Mouse (Mus musculus): ENCODE data around the gene Unc93b1. TPM values are rescaled to one million over a fixed set of nuclear protein-coding genes. Genes with fewer than 3 reads are reported as not detected.

Gene Unc93b1
- total and polyA plus RNA-seq, 2 experiments from 2014 or later: 11.9 to 18.1 TPM

GRCm38 (mm10) chr19:3995505-3995904 is 60.5 kb downstream of the Unc93b1 start:
- DNase-seq (ENCODE audit: low spot score): no peak
- H3K4me3 ChIP-seq (ENCODE audit: low read depth, low read length): no peak overlapping the region
- no peaks in the 10 kb centered on the region for H3K9me3 ChIP-seq (replicated peaks; ENCODE audit: control insufficient read depth, low read length)
- no peak for TF ChIP-seq CTCF (IDR thresholded peaks at IDR 0.05; ENCODE audit: low read depth)
- TF ChIP-seq EP300 (IDR thresholded peaks at IDR 0.05; ENCODE audit: low read depth): no peak
- H3K9ac ChIP-seq (replicated peaks; ENCODE audit: low read depth, low read length): no peak overlapping the region
- ATAC-seq (ENCODE audit: insufficient read depth, low read depth): no peak
- H3K36me3 ChIP-seq (replicated peaks; ENCODE audit: control insufficient read depth, insufficient read depth, low read length): no peaks in the 10 kb centered on the region
- H3K4me1 ChIP-seq (ENCODE audit: control insufficient read depth, insufficient read depth): 0 out of 2 replicates have a peak, but pooled peaks cover 4% of the 10 kb centered on the region
- H3K27ac ChIP-seq (ENCODE audit: low read depth): no peak overlapping the region
- 95% methylated on average over 3 of the region's 3 CpGs for WGBS
- no peak overlapping the region for H3K4me2 ChIP-seq (ENCODE audit: low read depth, low read length)
- no peaks in the 10 kb centered on the region for H3K27me3 ChIP-seq (ENCODE audit: control insufficient read depth, insufficient read depth, low read length)

DNA sequence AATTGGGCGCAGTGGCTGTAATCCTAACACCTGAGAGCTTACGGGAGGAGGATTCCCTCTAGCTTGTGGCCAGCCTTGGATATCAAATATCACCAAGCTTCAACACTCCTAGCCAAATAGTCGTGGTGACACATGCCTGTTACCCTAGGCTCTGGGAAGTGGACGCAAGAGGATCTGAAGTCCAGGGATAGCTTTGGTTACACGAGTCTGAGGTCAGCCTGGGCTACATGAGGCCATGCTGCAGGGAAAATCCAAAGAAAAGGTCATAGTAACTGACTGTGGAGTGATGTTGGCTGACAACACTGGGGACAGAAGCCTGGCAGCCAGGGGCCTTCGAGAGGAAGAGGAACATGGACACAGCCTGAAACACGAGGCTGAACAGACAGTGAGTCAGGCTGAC is 61.1 kb downstream of the Unc93b1 start:
- no peak for DNase-seq (ENCODE audit: low spot score)
- no peak overlapping the region for H3K4me3 ChIP-seq (ENCODE audit: low read depth, low read length)
- no peak for TF ChIP-seq EP300 (IDR thresholded peaks at IDR 0.05; ENCODE audit: low read depth)
- no peak for TF ChIP-seq CTCF (IDR thresholded peaks at IDR 0.05; ENCODE audit: low read depth)
- no peaks in the 10 kb centered on the region for H3K27me3 ChIP-seq (ENCODE audit: control insufficient read depth, insufficient read depth, low read length)
- ATAC-seq (ENCODE audit: insufficient read depth, low read depth): no peak
- no peak overlapping the region for H3K9ac ChIP-seq (replicated peaks; ENCODE audit: low read depth, low read length)
- H3K9me3 ChIP-seq (replicated peaks; ENCODE audit: control insufficient read depth, low read length): no peaks in the 10 kb centered on the region
- H3K4me2 ChIP-seq (ENCODE audit: low read depth, low read length): no peak overlapping the region
- WGBS: 61% methylated on average over 7 of the region's 7 CpGs
- no peak overlapping the region for H3K27ac ChIP-seq (ENCODE audit: low read depth)
- H3K4me1 ChIP-seq (ENCODE audit: control insufficient read depth, insufficient read depth): peaks cover 7% of the 10 kb centered on the region; the same call in 1 of the 2 replicates
- H3K36me3 ChIP-seq (replicated peaks; ENCODE audit: control insufficient read depth, insufficient read depth, low read length): no peaks in the 10 kb centered on the region

DNA sequence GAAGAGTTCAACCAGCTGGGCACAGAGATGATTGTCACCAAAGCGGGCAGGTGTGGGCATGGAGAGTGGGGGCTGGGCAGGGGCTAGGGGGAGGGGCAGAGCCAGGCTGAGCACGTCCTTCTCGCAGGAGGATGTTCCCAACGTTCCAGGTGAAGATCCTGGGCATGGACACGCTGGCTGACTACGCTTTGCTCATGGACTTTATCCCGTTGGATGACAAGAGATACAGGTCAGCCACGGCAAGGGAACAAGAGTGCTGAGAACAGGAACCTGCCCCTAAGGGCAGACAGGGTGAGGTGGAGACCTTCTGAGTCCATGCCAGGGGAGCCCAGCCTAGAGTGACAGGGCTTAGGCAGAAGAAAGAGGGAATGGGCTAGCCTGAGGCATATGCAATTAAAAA is 61.8 kb downstream of the Unc93b1 start:
- H3K9me3 ChIP-seq (replicated peaks; ENCODE audit: control insufficient read depth, low read length): no peaks in the 10 kb centered on the region
- no peaks in the 10 kb centered on the region for H3K36me3 ChIP-seq (replicated peaks; ENCODE audit: control insufficient read depth, insufficient read depth, low read length)
- 77% methylated on average over 8 of the region's 8 CpGs for WGBS
- H3K4me2 ChIP-seq (ENCODE audit: low read depth, low read length): no peak overlapping the region
- no peak overlapping the region for H3K9ac ChIP-seq (replicated peaks; ENCODE audit: low read depth, low read length)
- H3K4me3 ChIP-seq (ENCODE audit: low read depth, low read length): no peak overlapping the region
- DNase-seq (ENCODE audit: low spot score) (no peak), ATAC-seq (ENCODE audit: insufficient read depth, low read depth) (no peak)
- no peaks in the 10 kb centered on the region for H3K27me3 ChIP-seq (ENCODE audit: control insufficient read depth, insufficient read depth, low read length)
- TF ChIP-seq EP300 (IDR thresholded peaks at IDR 0.05; ENCODE audit: low read depth): no peak
- no peak for TF ChIP-seq CTCF (IDR thresholded peaks at IDR 0.05; ENCODE audit: low read depth)
- no peak overlapping the region for H3K27ac ChIP-seq (ENCODE audit: low read depth)
- H3K4me1 ChIP-seq (ENCODE audit: control insufficient read depth, insufficient read depth): peaks cover 14% of the 10 kb centered on the region; the same call in 1 of the 2 replicates

- H3K27ac ChIP-seq (ENCODE audit: low read depth): no peak overlapping the region
- no peaks in the 10 kb centered on the region for H3K9me3 ChIP-seq (replicated peaks; ENCODE audit: control insufficient read depth, low read length)
- no peaks in the 10 kb centered on the region for H3K36me3 ChIP-seq (replicated peaks; ENCODE audit: control insufficient read depth, insufficient read depth, low read length)
- DNase-seq (ENCODE audit: low spot score): no peak
- peaks cover 18% of the 10 kb centered on the region; the same call in 1 of the 2 replicates for H3K4me1 ChIP-seq (ENCODE audit: control insufficient read depth, insufficient read depth)
- H3K4me2 ChIP-seq (ENCODE audit: low read depth, low read length): no peak overlapping the region
- no peak overlapping the region for H3K4me3 ChIP-seq (ENCODE audit: low read depth, low read length)
- ATAC-seq (ENCODE audit: insufficient read depth, low read depth): no peak
- H3K9ac ChIP-seq (replicated peaks; ENCODE audit: low read depth, low read length): no peak overlapping the region
- no peaks in the 10 kb centered on the region for H3K27me3 ChIP-seq (ENCODE audit: control insufficient read depth, insufficient read depth, low read length)
- WGBS: 47% methylated on average over 8 of the region's 8 CpGs
- no peak for TF ChIP-seq EP300 (IDR thresholded peaks at IDR 0.05; ENCODE audit: low read depth)
- TF ChIP-seq CTCF (IDR thresholded peaks at IDR 0.05; ENCODE audit: low read depth): no peak
Measured at GRCm38 (mm10) chr19:3997231-3997630, 62.2 kb downstream of the Unc93b1 start.

- H3K9me3 ChIP-seq (replicated peaks; ENCODE audit: control insufficient read depth, low read length): no peaks in the 10 kb centered on the region
- no peak overlapping the region for H3K4me3 ChIP-seq (ENCODE audit: low read depth, low read length)
- H3K4me2 ChIP-seq (ENCODE audit: low read depth, low read length): no peak overlapping the region
- H3K9ac ChIP-seq (replicated peaks; ENCODE audit: low read depth, low read length): no peak overlapping the region
- H3K27me3 ChIP-seq (ENCODE audit: control insufficient read depth, insufficient read depth, low read length): no peaks in the 10 kb centered on the region
- H3K27ac ChIP-seq (ENCODE audit: low read depth): no peak overlapping the region
- no peak for DNase-seq (ENCODE audit: low spot score)
- 69% methylated on average over 8 of the region's 8 CpGs for WGBS
- no peak for ATAC-seq (ENCODE audit: insufficient read depth, low read depth)
- no peaks in the 10 kb centered on the region for H3K36me3 ChIP-seq (replicated peaks; ENCODE audit: control insufficient read depth, insufficient read depth, low read length)
- H3K4me1 ChIP-seq (ENCODE audit: control insufficient read depth, insufficient read depth): peaks cover 21% of the 10 kb centered on the region
- no peak for TF ChIP-seq CTCF (IDR thresholded peaks at IDR 0.05; ENCODE audit: low read depth)
- no peak for TF ChIP-seq EP300 (IDR thresholded peaks at IDR 0.05; ENCODE audit: low read depth)
Measured at GRCm38 (mm10) chr19:3998335-3998734, 63.3 kb downstream of the Unc93b1 start.

Other genes starting within 250 kb of the Unc93b1 start
- 28.0 and 30.5 TPM in 2 replicates for gene Lrp5, start 248.6 kb upstream of the Unc93b1 start, total RNA-seq (2014; rRNA removed; ENCODE audit: low replicate concordance)
- 1.8 and 1.9 TPM in 2 replicates for gene Lrp5, start 248.6 kb upstream of the Unc93b1 start, polyA plus RNA-seq (2015; fragmentation: Nextera tagmentation; extraction: Ambion mirVana)
- gene 1810055G02Rik, start 226.9 kb upstream of the Unc93b1 start, total RNA-seq (2014; rRNA removed; ENCODE audit: low replicate concordance): 17.3 and 19.6 TPM in 2 replicates
- gene 1810055G02Rik, start 226.9 kb upstream of the Unc93b1 start, polyA plus RNA-seq (2015; fragmentation: Nextera tagmentation; extraction: Ambion mirVana): 10.8 and 12.2 TPM in 2 replicates
- gene Kmt5b, start 167.8 kb upstream of the Unc93b1 start, total RNA-seq (2014; rRNA removed; ENCODE audit: low replicate concordance): 25.6 and 27.9 TPM in 2 replicates
- gene Kmt5b, start 167.8 kb upstream of the Unc93b1 start, polyA plus RNA-seq (2015; fragmentation: Nextera tagmentation; extraction: Ambion mirVana): 15.5 and 16.2 TPM in 2 replicates
- 36.3 and 37.6 TPM in 2 replicates for gene Chka, start 83.4 kb upstream of the Unc93b1 start, total RNA-seq (2014; rRNA removed; ENCODE audit: low replicate concordance)
- 13.3 and 13.6 TPM in 2 replicates for gene Chka, start 83.4 kb upstream of the Unc93b1 start, polyA plus RNA-seq (2015; fragmentation: Nextera tagmentation; extraction: Ambion mirVana)
- 32.1 and 44.9 TPM in 2 replicates for gene Tcirg1, start 28.1 kb upstream of the Unc93b1 start, total RNA-seq (2014; rRNA removed; ENCODE audit: low replicate concordance)
- 12.8 and 14.1 TPM in 2 replicates for gene Tcirg1, start 28.1 kb upstream of the Unc93b1 start, polyA plus RNA-seq (2015; fragmentation: Nextera tagmentation; extraction: Ambion mirVana)
- gene Ndufs8, start 22.4 kb upstream of the Unc93b1 start, total RNA-seq (2014; rRNA removed; ENCODE audit: low replicate concordance): 506 and 520 TPM in 2 replicates
- gene Ndufs8, start 22.4 kb upstream of the Unc93b1 start, polyA plus RNA-seq (2015; fragmentation: Nextera tagmentation; extraction: Ambion mirVana): 681 and 696 TPM in 2 replicates
- 1.9 and 2.1 TPM in 2 replicates for gene Aldh3b1, start 5.4 kb upstream of the Unc93b1 start, total RNA-seq (2014; rRNA removed; ENCODE audit: low replicate concordance)
- 3.1 and 3.2 TPM in 2 replicates for gene Aldh3b1, start 5.4 kb upstream of the Unc93b1 start, polyA plus RNA-seq (2015; fragmentation: Nextera tagmentation; extraction: Ambion mirVana)
- gene Aldh3b3, start 23.5 kb downstream of the Unc93b1 start, total RNA-seq (2014; rRNA removed; ENCODE audit: low replicate concordance): not detected in 2 replicates
- 0.22 and 0.29 TPM in 2 replicates for gene Aldh3b3, start 23.5 kb downstream of the Unc93b1 start, polyA plus RNA-seq (2015; fragmentation: Nextera tagmentation; extraction: Ambion mirVana)
- gene Aldh3b2, start 37.1 kb downstream of the Unc93b1 start, total RNA-seq (2014; rRNA removed; ENCODE audit: low replicate concordance): 3.9 TPM in 1 of 2 replicates, not detected in the other
- gene Aldh3b2, start 37.1 kb downstream of the Unc93b1 start, polyA plus RNA-seq (2015; fragmentation: Nextera tagmentation; extraction: Ambion mirVana): 0.18 TPM in 2 replicates
- 32.3 and 74.8 TPM in 2 replicates for gene Acy3, start 51.4 kb downstream of the Unc93b1 start, total RNA-seq (2014; rRNA removed; ENCODE audit: low replicate concordance)
- gene Acy3, start 51.4 kb downstream of the Unc93b1 start, polyA plus RNA-seq (2015; fragmentation: Nextera tagmentation; extraction: Ambion mirVana): 21.5 and 22.6 TPM in 2 replicates
- gene Tbx10, start 57.6 kb downstream of the Unc93b1 start, total RNA-seq (2014; rRNA removed; ENCODE audit: low replicate concordance): not detected in 2 replicates
- not detected in 2 replicates for gene Tbx10, start 57.6 kb downstream of the Unc93b1 start, polyA plus RNA-seq (2015; fragmentation: Nextera tagmentation; extraction: Ambion mirVana)
- gene Nudt8, start 65.4 kb downstream of the Unc93b1 start, total RNA-seq (2014; rRNA removed; ENCODE audit: low replicate concordance): 110 and 175 TPM in 2 replicates
- gene Nudt8, start 65.4 kb downstream of the Unc93b1 start, polyA plus RNA-seq (2015; fragmentation: Nextera tagmentation; extraction: Ambion mirVana): 131 and 138 TPM in 2 replicates
- 4.0 and 7.0 TPM in 2 replicates for gene Gm49405, start 65.4 kb downstream of the Unc93b1 start, total RNA-seq (2014; rRNA removed; ENCODE audit: low replicate concordance)
- gene Gm49405, start 65.4 kb downstream of the Unc93b1 start, polyA plus RNA-seq (2015; fragmentation: Nextera tagmentation; extraction: Ambion mirVana): 3.6 and 4.0 TPM in 2 replicates
- 158 and 202 TPM in 2 replicates for gene Doc2g, start 68.1 kb downstream of the Unc93b1 start, total RNA-seq (2014; rRNA removed; ENCODE audit: low replicate concordance)
- 114 and 116 TPM in 2 replicates for gene Doc2g, start 68.1 kb downstream of the Unc93b1 start, polyA plus RNA-seq (2015; fragmentation: Nextera tagmentation; extraction: Ambion mirVana)
- 910 and 941 TPM in 2 replicates for gene Ndufv1, start 77.6 kb downstream of the Unc93b1 start, total RNA-seq (2014; rRNA removed; ENCODE audit: low replicate concordance)
- 1,083 and 1,090 TPM in 2 replicates for gene Ndufv1, start 77.6 kb downstream of the Unc93b1 start, polyA plus RNA-seq (2015; fragmentation: Nextera tagmentation; extraction: Ambion mirVana)
- gene Gstp1, start 102.8 kb downstream of the Unc93b1 start, total RNA-seq (2014; rRNA removed; ENCODE audit: low replicate concordance): 266 and 311 TPM in 2 replicates
- gene Gstp1, start 102.8 kb downstream of the Unc93b1 start, polyA plus RNA-seq (2015; fragmentation: Nextera tagmentation; extraction: Ambion mirVana): 440 and 449 TPM in 2 replicates
- gene Gstp2, start 110.8 kb downstream of the Unc93b1 start, total RNA-seq (2014; rRNA removed; ENCODE audit: low replicate concordance): 4.5 and 9.7 TPM in 2 replicates
- 17.0 and 22.7 TPM in 2 replicates for gene Gstp2, start 110.8 kb downstream of the Unc93b1 start, polyA plus RNA-seq (2015; fragmentation: Nextera tagmentation; extraction: Ambion mirVana)
- gene Gstp3, start 124.4 kb downstream of the Unc93b1 start, total RNA-seq (2014; rRNA removed; ENCODE audit: low replicate concordance): not detected in 2 replicates
- gene Gstp3, start 124.4 kb downstream of the Unc93b1 start, polyA plus RNA-seq (2015; fragmentation: Nextera tagmentation; extraction: Ambion mirVana): not detected in 2 replicates
- not detected in 2 replicates for gene Cabp2, start 146.4 kb downstream of the Unc93b1 start, total RNA-seq (2014; rRNA removed; ENCODE audit: low replicate concordance)
- not detected in 2 replicates for gene Cabp2, start 146.4 kb downstream of the Unc93b1 start, polyA plus RNA-seq (2015; fragmentation: Nextera tagmentation; extraction: Ambion mirVana)
- gene Cdk2ap2, start 162.0 kb downstream of the Unc93b1 start, total RNA-seq (2014; rRNA removed; ENCODE audit: low replicate concordance): 63.2 and 67.3 TPM in 2 replicates
- gene Cdk2ap2, start 162.0 kb downstream of the Unc93b1 start, polyA plus RNA-seq (2015; fragmentation: Nextera tagmentation; extraction: Ambion mirVana): 46.8 and 59.6 TPM in 2 replicates
- gene Pitpnm1, start 164.8 kb downstream of the Unc93b1 start, total RNA-seq (2014; rRNA removed; ENCODE audit: low replicate concordance): 26.2 and 47.3 TPM in 2 replicates
- 17.9 and 21.9 TPM in 2 replicates for gene Pitpnm1, start 164.8 kb downstream of the Unc93b1 start, polyA plus RNA-seq (2015; fragmentation: Nextera tagmentation; extraction: Ambion mirVana)
- gene Aip, start 190.7 kb downstream of the Unc93b1 start, total RNA-seq (2014; rRNA removed; ENCODE audit: low replicate concordance): 21.4 and 23.8 TPM in 2 replicates
- gene Aip, start 190.7 kb downstream of the Unc93b1 start, polyA plus RNA-seq (2015; fragmentation: Nextera tagmentation; extraction: Ambion mirVana): 61.7 and 66.2 TPM in 2 replicates
- gene Gpr152, start 204.6 kb downstream of the Unc93b1 start, total RNA-seq (2014; rRNA removed; ENCODE audit: low replicate concordance): not detected in 2 replicates
- gene Gpr152, start 204.6 kb downstream of the Unc93b1 start, polyA plus RNA-seq (2015; fragmentation: Nextera tagmentation; extraction: Ambion mirVana): 0.03 TPM in 2 replicates
- not detected in 2 replicates for gene Cabp4, start 208.8 kb downstream of the Unc93b1 start, total RNA-seq (2014; rRNA removed; ENCODE audit: low replicate concordance)
- gene Cabp4, start 208.8 kb downstream of the Unc93b1 start, polyA plus RNA-seq (2015; fragmentation: Nextera tagmentation; extraction: Ambion mirVana): 0.07 and 0.11 TPM in 2 replicates
- 120 and 144 TPM in 2 replicates for gene Coro1b, start 213.4 kb downstream of the Unc93b1 start, total RNA-seq (2014; rRNA removed; ENCODE audit: low replicate concordance)
- gene Coro1b, start 213.4 kb downstream of the Unc93b1 start, polyA plus RNA-seq (2015; fragmentation: Nextera tagmentation; extraction: Ambion mirVana): 97.2 and 102 TPM in 2 replicates
- gene Ptprcap, start 218.4 kb downstream of the Unc93b1 start, total RNA-seq (2014; rRNA removed; ENCODE audit: low replicate concordance): 13.5 TPM in 1 of 2 replicates, not detected in the other
- gene Ptprcap, start 218.4 kb downstream of the Unc93b1 start, polyA plus RNA-seq (2015; fragmentation: Nextera tagmentation; extraction: Ambion mirVana): 0.46 and 1.1 TPM in 2 replicates
- gene Rps6kb2, start 228.2 kb downstream of the Unc93b1 start, total RNA-seq (2014; rRNA removed; ENCODE audit: low replicate concordance): 34.2 and 62.0 TPM in 2 replicates
- 32.9 and 35.2 TPM in 2 replicates for gene Rps6kb2, start 228.2 kb downstream of the Unc93b1 start, polyA plus RNA-seq (2015; fragmentation: Nextera tagmentation; extraction: Ambion mirVana)
- gene Carns1, start 240.3 kb downstream of the Unc93b1 start, total RNA-seq (2014; rRNA removed; ENCODE audit: low replicate concordance): 40.3 and 119 TPM in 2 replicates
- gene Carns1, start 240.3 kb downstream of the Unc93b1 start, polyA plus RNA-seq (2015; fragmentation: Nextera tagmentation; extraction: Ambion mirVana): 20.6 and 23.8 TPM in 2 replicates